Mouse (Mus musculus) hindbrain, embryonic 11.5 days (tissue): ENCODE data around the gene Dcaf4. TPM values are rescaled to one million over a fixed set of nuclear protein-coding genes. Genes with fewer than 3 reads are reported as not detected.

Experiments used
- ATAC-seq: fragments of 200-750 bp; cut with Nextera tagmentation; 2 replicates; pipeline ENCODE4 v1.8.0; 2017; ENCODE audit warnings: mild to moderate bottlenecking, moderate TSS enrichment, moderate library complexity; ENCODE audit not compliant: low FRiP score
- DNase-seq: peaks from one replicate; pipeline ENCODE4 v3.0.0-alpha.2; 2015; ENCODE audit warnings: low spot score
- H3K27ac ChIP-seq: fragments of 300-500 bp; sonication (generic); 2 replicates; pipeline ENCODE4 v1.5.1; 2014; ENCODE audit warnings: mild to moderate bottlenecking, low read depth, low read length
- H3K27me3 ChIP-seq: fragments of 300-500 bp; sonication (generic); 2 replicates; pipeline ENCODE4 v1.6.1; 2014; ENCODE audit warnings: mild to moderate bottlenecking, low read length, moderate library complexity, mixed read lengths; ENCODE audit not compliant: control insufficient read depth, insufficient read depth
- H3K36me3 ChIP-seq: fragments of 300-500 bp; sonication (generic); 2 replicates; pipeline ENCODE4 v1.6.1; 2014; ENCODE audit warnings: mild to moderate bottlenecking, low read length, moderate library complexity, mixed read lengths; ENCODE audit not compliant: control insufficient read depth, insufficient read depth
- H3K4me1 ChIP-seq: fragments of 300-500 bp; sonication (generic); replicated peaks from 2 replicates; pipeline ENCODE4 v1.6.1; 2014; ENCODE audit warnings: low read length, mixed read lengths; ENCODE audit not compliant: control insufficient read depth, insufficient read depth
- H3K4me2 ChIP-seq: fragments of 300-500 bp; sonication (generic); replicated peaks from 2 replicates; pipeline ENCODE4 v1.6.1; 2014; ENCODE audit warnings: mild to moderate bottlenecking, low read depth, low read length
- H3K4me3 ChIP-seq: fragments of 300-500 bp; sonication (generic); 2 replicates; pipeline ENCODE4 v1.5.1; 2014; ENCODE audit warnings: low read depth, low read length
- H3K9ac ChIP-seq: fragments of 300-500 bp; sonication (generic); 2 replicates; pipeline ENCODE4 v1.6.1; 2014; ENCODE audit warnings: low read depth, low read length
- H3K9me3 ChIP-seq: fragments of 300-500 bp; sonication (generic); 2 replicates; pipeline ENCODE4 v1.6.1; 2016; ENCODE audit warnings: low read length; ENCODE audit not compliant: control insufficient read depth
- WGBS: fragments of 180-500 bp; shearing (Covaris S2); extraction: QIAGEN DNeasy Blood & Tissue Kit; methylation state at CpG from one replicate; pipeline ENCODE4 v1.1.7; 2014; 5-methylcytosine and 5-hydroxymethylcytosine counted together
- polyA plus RNA-seq: library from polyadenylated mRNA; unstranded; fragments of >200 nt; fragmentation: Nextera tagmentation; extraction: Ambion mirVana; gene quantifications from 2 replicates; pipeline ENCODE4 v1.2.1, GENCODE M21; 2014

The Dcaf4 gene
- polyA plus RNA-seq, 1 experiment from 2014 or later, result 26.5 TPM

- no peak overlapping the region for H3K27ac ChIP-seq
- WGBS, result 86% methylated on average over 5 of the region's 5 CpGs
Measured at GRCm38 (mm10) chr12:83572717-83573116, 52.5 kb downstream of the Dcaf4 start.

GRCm38 (mm10) chr12:83577445-83577844, 57.2 kb downstream of the Dcaf4 start:
- 95% methylated on average over 5 of the region's 5 CpGs for WGBS
- Histone ChIP-seq H3K9ac (no peak overlapping the region), H3K9me3 (no peaks in the 10 kb centered on the region), H3K36me3 (peaks cover 15% of the 10 kb centered on the region; the same call in 1 of the 2 replicates), H3K4me2 (no peak overlapping the region), H3K27ac (no peak overlapping the region), H3K4me3 (no peak overlapping the region), H3K4me1 (no peaks in the 10 kb centered on the region), H3K27me3 (no peaks in the 10 kb centered on the region)
- no peak for ATAC-seq
- no peak for DNase-seq

More at GRCm38 (mm10) chr12:83572717-83573116, 52.5 kb downstream of the Dcaf4 start:
- H3K4me1 ChIP-seq, result no peaks in the 10 kb centered on the region
- H3K36me3 ChIP-seq, result peaks cover 24% of the 10 kb centered on the region
- H3K9ac ChIP-seq, result no peak overlapping the region
- ATAC-seq (no peak), DNase-seq (no peak)
- no peaks in the 10 kb centered on the region for H3K9me3 ChIP-seq
- no peaks in the 10 kb centered on the region for H3K27me3 ChIP-seq
- H3K4me3 ChIP-seq, result no peak overlapping the region
- no peak overlapping the region for H3K4me2 ChIP-seq

GRCm38 (mm10) chr12:83578356-83578755, 58.1 kb downstream of the Dcaf4 start:
- no peaks in the 10 kb centered on the region for H3K27me3 ChIP-seq
- H3K4me2 ChIP-seq, result no peak overlapping the region
- H3K4me3 ChIP-seq, result no peak overlapping the region
- ATAC-seq, result no peak
- no peak overlapping the region for H3K9ac ChIP-seq
- no peak overlapping the region for H3K27ac ChIP-seq
- no peaks in the 10 kb centered on the region for H3K4me1 ChIP-seq
- H3K36me3 ChIP-seq, result peaks cover 15% of the 10 kb centered on the region; the same call in 1 of the 2 replicates
- no peaks in the 10 kb centered on the region for H3K9me3 ChIP-seq
- no peak for DNase-seq
- WGBS, result 84% methylated on average over 2 of the region's 2 CpGs

GRCm38 (mm10) chr12:83578896-83579569, 58.8 kb downstream of the Dcaf4 start:
- peaks cover 14% of the 10 kb centered on the region; the same call in 1 of the 2 replicates for H3K36me3 ChIP-seq
- ATAC-seq (no peak), DNase-seq (no peak)
- no peak overlapping the region for H3K4me2 ChIP-seq
- WGBS, result 46% methylated on average over 3 of the region's 3 CpGs
- H3K27me3 ChIP-seq, result no peaks in the 10 kb centered on the region
- H3K4me1 ChIP-seq, result no peaks in the 10 kb centered on the region
- no peak overlapping the region for H3K27ac ChIP-seq
- no peak overlapping the region for H3K4me3 ChIP-seq
- H3K9ac ChIP-seq, result no peak overlapping the region
- H3K9me3 ChIP-seq, result no peaks in the 10 kb centered on the region

- Histone ChIP-seq H3K9ac (no peak overlapping the region), H3K27ac (no peak overlapping the region), H3K4me3 (no peak overlapping the region), H3K9me3 (no peaks in the 10 kb centered on the region), H3K27me3 (no peaks in the 10 kb centered on the region), H3K4me2 (no peak overlapping the region), H3K4me1 (no peaks in the 10 kb centered on the region), H3K36me3 (0 out of 2 replicates have a peak, but pooled peaks cover 6% of the 10 kb centered on the region)
- DNase-seq (no peak), ATAC-seq (no peak)
- WGBS, result 91% methylated on average over 3 of the region's 3 CpGs
Measured at GRCm38 (mm10) chr12:83580283-83580682, 60.0 kb downstream of the Dcaf4 start.

- ATAC-seq, result no peak
- Histone ChIP-seq H3K9ac (no peak overlapping the region), H3K4me3 (no peak overlapping the region), H3K4me2 (no peak overlapping the region), H3K36me3 (0 out of 2 replicates have a peak, but pooled peaks cover 2% of the 10 kb centered on the region), H3K27ac (no peak overlapping the region), H3K9me3 (no peaks in the 10 kb centered on the region), H3K4me1 (no peaks in the 10 kb centered on the region), H3K27me3 (no peaks in the 10 kb centered on the region)
- DNase-seq, result no peak
- WGBS, result 51% methylated on average over 4 of the region's 4 CpGs
Measured at GRCm38 (mm10) chr12:83582106-83582505, 61.8 kb downstream of the Dcaf4 start.

- H3K9me3 ChIP-seq, result no peaks in the 10 kb centered on the region
- H3K27ac ChIP-seq, result no peak overlapping the region
- no peak overlapping the region for H3K9ac ChIP-seq
- no peak overlapping the region for H3K4me2 ChIP-seq
- H3K4me1 ChIP-seq, result no peaks in the 10 kb centered on the region
- WGBS, result 76% methylated on average over 4 of the region's 4 CpGs
- H3K36me3 ChIP-seq, result 0 out of 2 replicates have a peak, but pooled peaks cover 2% of the 10 kb centered on the region
- no peak overlapping the region for H3K4me3 ChIP-seq
- ATAC-seq, result no peak
- no peak for DNase-seq
- no peaks in the 10 kb centered on the region for H3K27me3 ChIP-seq
Measured at GRCm38 (mm10) chr12:83582747-83583146, 62.5 kb downstream of the Dcaf4 start.

- H3K9ac ChIP-seq, result no peak overlapping the region
- WGBS, result 95% methylated on average over 5 of the region's 5 CpGs
- DNase-seq (no peak), ATAC-seq (no peak)
- peaks cover 6% of the 10 kb centered on the region; the same call in 1 of the 2 replicates for H3K36me3 ChIP-seq
- H3K27me3 ChIP-seq, result no peaks in the 10 kb centered on the region
- no peaks in the 10 kb centered on the region for H3K4me1 ChIP-seq
- H3K4me2 ChIP-seq, result no peak overlapping the region
- H3K27ac ChIP-seq, result no peak overlapping the region
- no peaks in the 10 kb centered on the region for H3K9me3 ChIP-seq
- H3K4me3 ChIP-seq, result no peak overlapping the region
Measured at GRCm38 (mm10) chr12:83586628-83587027, 66.4 kb downstream of the Dcaf4 start.
